Mouse (Mus musculus) spleen, adult 12 weeks (tissue): ENCODE results near the gene Trak2.
"Not testable (repeated sequence)": the region's sequence is repeated elsewhere in the genome, so short reads cannot be mapped to it uniquely, and the experiment has no call there.

Experiments
- DNase-seq: peaks from one replicate; pipeline ENCODE4 v3.0.0; 2022; ENCODE audit warnings: low spot score

Gene Trak2

DNA sequence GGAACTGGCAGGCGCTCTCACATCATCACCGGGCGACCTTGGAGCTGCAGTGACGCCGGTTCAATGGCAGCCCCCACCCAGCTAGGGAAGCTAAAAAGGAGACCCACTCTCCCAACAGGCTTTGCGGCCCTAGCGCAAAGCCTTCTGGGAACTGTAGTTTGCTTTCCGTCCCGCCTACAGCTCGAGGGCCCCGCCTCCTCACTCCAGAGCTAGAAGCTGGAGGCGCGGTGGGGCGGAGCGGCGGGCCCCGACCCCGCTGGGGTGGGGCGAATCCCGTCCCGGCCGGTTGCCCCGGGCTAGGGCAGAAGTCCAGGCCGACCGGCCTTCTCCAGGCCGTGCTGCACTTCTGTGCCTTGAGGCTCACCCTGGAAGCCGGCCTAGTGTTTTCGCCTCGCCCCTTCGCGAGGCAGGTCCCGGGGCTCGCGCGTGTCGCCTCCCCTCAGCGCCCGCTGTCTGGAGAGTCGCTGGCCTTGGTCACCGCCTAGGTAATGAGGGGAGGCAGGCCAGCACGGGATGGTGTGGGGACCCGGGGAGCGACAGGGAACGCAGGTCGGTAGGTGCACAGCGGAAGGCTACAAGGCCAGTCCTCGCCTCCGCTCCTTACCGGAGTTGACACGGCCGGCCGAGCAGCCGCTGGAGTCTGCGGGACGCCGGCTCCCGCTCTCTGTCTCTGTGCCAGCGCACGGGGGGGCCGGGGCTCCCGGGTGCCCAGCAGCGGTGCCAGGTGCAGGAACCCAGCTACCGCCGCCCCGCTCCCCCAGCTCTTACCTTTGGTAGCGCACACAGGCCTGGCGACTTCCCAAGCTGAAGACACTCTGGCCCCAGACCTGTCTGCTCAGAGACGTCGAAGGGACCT lies at the start of gene Trak2, which contains the start of gene Stradb:
Gene Trak2 (minus strand): TSS at position 65 of the 856 bp plus-strand sequence.
Gene Stradb (plus strand): TSS at position 157 of the 856 bp plus-strand sequence.
- DNase-seq: peak; percentile 91

DNA sequence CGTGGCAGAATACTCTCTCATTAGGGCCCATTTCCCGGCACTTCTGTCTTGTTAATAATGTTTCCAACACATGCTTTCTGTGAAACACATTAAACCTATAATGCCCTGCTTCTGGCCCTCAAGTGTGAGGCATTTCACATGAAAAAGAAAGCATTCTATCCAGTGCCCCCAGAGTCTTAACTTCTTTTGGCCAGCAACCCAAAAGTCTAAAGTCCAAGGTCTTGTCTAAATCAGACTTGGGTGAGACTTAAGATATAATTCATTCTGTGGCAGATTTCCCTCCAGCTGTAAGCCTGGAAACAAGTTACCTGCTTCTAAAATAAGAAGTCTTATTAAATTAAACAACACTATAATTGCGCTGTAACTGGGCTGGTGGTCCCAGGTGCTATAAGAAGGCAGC lies 48.3 kb upstream of the Trak2 start:
- DNase-seq: no peak

GRCm38 (mm10) chr1:59009250-59009649 lies 36.0 kb upstream of the Trak2 start:
- DNase-seq: no peak

GRCm38 (mm10) chr1:58995313-58995712 lies 22.1 kb upstream of the Trak2 start:
- no peak for DNase-seq

DNA sequence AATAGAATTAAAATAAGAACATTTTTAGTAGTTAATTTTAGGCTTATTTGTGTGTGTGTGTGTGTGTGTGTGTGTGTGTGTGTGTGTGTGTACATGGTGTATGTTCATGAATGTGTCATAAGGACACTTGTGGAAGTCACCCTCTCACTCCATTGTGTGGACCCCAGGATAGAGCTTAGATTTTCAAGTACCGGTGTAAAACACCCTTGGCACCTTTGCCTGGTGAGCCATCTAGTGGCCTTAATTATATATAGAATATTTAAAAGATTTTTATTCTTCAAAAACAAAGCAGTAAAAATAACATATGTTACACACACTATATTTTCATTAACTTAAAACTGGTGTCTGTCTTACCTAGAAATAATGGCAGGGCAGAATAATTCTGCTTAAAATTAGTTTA lies 20.5 kb upstream of the Trak2 start:
- no peak for DNase-seq

- DNase-seq: no peak
These were observed 19.9 kb upstream of the Trak2 start for GRCm38 (mm10) chr1:58993144-58993543.

GRCm38 (mm10) chr1:58984586-58984985 lies 11.4 kb upstream of the Trak2 start:
- DNase-seq: no peak

GRCm38 (mm10) chr1:58982276-58982675 lies 9.0 kb upstream of the Trak2 start:
- no peak for DNase-seq

GRCm38 (mm10) chr1:58972851-58973365 lies 322 bp downstream of the Trak2 start:
- no peak for DNase-seq

GRCm38 (mm10) chr1:58971097-58971496 lies 2.1 kb downstream of the Trak2 start:
- no peak for DNase-seq

DNA sequence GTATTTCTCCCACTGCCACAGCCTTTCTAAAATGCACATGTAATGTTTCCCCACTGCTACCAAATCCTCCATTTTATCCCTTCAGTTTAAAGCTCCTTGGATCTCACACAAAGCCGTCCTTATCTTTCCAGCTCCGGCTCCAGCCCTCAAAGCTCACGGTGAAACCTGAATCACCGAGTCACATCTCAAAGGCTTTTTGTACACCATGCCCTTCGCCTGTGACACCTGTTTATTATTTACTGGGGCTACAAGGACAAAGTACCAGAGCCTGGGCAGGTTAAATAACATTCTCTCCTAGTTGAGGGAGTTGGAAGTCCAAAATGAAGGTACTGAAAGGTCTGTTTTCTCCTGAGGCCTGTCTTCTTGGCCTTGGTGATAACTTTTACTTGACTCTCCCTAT lies 3.2 kb downstream of the Trak2 start:
- DNase-seq: no peak

DNA sequence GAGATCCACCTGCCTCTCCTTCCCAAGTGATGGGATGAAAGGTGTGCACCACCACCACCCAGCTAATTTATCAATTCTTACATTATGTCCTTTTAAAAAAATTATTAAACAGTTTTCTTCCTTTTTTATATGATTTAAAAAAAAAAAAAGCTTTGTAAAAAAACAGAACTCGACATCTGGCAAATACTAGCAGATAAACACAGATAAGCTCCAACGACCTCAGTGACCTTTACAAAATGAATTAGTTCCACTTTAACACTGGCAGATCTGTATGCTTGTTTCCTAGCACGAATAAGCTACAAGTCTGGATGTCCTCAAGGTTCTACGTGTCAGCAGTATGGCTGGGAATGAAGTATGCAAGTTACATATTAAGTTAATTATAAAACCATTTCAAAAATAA lies 5.7 kb downstream of the Trak2 start:
- no peak for DNase-seq

GRCm38 (mm10) chr1:58962865-58963264 lies 10.4 kb downstream of the Trak2 start:
- no peak for DNase-seq

DNA sequence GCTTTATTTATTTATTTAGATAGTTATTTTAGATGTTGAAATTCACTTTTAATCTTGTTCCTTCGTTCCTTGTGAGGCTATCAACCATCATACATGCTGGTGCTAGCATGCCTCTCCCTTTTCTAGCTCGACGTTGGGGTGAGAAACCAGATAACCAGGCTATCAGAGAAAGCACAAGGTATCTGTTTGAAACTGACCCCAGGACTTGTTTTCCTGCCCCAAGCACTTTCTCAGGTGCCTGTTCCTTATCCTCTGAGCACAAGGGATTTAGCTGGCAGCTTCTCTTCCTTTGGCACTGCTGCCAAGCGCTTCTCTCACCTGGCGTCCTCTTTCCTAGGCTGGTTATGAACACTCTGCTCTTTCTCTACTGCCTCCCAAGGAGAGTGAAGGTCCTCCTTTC lies 10.8 kb downstream of the Trak2 start:
- DNase-seq: no peak

DNA sequence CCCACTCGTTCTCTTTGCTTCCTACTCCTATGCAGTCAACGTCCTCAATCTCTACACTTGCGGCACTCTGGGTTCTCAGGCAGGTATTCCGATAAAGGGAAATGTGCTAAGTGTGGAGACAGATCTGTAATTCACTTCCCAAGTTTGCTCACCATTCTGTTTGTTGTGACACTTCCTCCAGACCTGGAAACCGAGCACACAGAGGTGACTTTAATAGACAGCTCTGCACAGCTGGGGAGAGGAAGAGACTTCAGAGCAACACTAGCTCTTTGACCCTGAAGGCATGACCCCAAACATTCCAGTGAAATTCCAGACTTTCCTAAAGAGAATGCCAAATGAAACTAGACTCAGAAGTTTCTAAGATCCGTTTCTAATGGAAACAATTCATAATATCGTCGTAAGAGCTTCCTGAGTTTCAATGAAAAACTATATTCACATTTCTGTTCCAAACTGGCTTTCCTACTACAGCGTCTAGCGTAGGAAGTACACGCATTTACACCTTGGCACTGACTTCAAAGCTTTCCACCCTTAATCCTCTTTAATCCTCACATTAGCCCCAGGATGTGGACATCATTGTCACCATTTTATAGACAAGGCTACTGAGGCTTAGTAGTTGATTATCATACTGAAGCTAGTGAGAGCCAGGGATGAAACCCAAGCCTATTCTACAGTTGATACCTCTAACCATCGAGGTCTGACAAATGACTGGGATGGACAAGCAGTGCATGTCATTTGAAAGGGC lies 11.9 kb downstream of the Trak2 start:
- no peak for DNase-seq

DNA sequence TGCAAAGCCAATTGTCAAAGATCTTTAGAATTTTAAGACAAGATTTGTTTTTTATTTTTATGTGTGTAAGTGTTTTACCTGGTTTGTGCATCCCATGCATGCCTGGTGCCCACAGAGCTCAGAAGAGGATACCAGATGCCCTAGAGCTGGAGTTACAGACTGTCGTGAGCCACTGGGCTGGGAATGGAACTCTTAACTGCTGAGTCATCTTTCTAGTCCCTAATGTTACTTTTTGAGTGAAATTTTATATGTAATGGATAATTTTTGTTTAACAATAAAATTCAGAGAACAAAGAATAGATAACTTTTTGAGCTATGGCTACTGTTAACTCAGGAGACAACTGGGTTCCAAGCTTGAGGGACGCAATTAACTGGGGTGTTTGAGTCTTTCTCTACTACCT lies 13.5 kb downstream of the Trak2 start:
- no peak for DNase-seq

DNA sequence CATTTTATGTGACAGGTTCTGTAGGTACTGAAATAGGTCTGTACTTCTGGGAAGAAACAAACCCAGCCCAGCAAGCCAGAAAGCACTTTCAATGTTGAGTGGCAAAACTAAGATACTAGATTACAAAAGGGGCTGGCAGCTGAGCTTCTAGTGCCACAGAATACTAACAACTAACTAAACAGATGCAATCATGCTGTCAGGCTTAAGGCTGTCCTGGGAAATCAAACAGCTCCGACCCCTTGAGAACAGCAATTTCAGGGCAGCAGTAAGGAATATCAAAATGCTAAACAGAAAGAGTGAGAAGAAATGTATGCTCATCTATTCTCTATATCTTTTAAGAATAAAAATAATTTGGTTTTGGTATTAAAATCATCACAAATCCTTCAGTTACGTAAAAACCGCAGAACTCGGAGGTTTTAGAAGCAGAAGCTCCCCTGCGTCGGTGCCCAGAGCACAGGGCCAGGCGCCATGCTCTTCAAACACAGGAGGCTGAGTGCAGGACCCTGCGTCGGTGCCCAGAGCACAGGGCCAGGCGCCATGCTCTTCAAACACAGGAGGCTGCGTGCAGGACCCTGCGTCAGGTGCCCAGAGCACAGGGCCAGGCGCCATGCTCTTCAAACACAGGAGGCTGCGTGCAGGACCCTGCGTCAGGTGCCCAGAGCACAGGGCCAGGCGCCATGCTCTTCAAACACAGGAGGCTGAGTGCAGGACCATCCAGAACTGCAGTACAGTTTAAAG lies 14.3 kb downstream of the Trak2 start:
- DNase-seq: not testable (repeated sequence)

DNA sequence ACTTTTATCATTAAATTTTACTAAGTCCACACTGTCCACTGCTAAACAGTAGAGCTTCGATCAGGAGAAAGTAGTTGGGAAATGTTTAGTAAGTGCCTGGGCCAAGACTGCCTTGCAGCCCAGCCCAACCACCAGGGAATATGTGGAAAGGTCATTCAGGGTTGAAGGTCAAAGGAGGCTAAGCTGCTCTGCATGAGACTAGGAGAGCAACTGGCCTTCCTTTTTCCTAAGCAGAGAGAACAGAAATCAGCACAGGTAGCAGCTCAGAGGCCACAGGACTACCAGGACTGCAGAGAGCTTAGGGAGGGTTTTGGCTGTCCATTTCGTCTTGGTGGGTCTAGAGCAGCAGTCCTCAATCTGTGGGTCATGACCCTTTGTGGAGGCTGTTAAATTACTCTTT lies 15.3 kb downstream of the Trak2 start:
- no peak for DNase-seq

DNA sequence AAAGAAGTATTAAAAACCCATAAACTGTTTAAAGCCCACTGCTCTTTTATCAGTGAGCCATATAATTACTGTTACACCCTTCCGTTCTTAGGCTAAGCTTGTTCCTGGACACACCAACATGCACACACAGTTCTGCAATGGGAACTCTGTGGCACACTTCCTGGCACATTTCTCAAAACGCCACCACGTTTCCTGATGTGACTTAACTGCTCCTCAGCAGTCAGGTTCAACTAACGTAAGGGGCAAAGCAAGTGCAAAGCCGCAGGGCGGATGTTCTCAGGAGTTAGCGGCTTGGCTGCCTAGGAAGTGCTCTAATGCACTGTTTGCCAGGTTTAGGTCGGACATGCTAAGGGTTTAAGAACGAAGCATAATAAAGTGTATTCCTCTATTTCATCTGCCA lies 17.0 kb downstream of the Trak2 start:
- no peak for DNase-seq

DNA sequence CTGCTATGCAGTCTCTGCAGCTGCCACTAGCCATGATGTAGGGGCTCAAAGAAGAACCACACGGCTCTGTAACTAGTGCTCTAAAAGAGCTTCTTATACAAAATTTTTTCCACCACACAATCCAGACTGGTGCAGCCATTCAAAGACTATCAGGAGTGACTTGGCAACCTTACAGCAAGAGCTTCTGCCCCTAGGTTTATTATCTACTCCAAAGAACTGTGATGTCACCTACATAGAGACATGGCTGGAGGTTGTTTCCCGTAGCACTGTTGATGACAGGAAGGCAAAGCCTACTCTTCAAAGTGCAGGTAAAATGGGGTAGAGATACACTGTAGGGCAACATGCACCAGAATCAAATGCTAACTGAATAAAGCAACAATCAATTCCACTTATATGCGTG lies 17.5 kb downstream of the Trak2 start:
- DNase-seq: no peak

- no peak for DNase-seq
These were observed 18.4 kb downstream of the Trak2 start for GRCm38 (mm10) chr1:58954578-58955410.
